Mouse (Mus musculus) brown adipose tissue, adult 24 weeks (tissue): Measurements from ENCODE around the gene Glod4. TPM values are rescaled to one million over a fixed set of nuclear protein-coding genes. Genes with fewer than 3 reads are reported as not detected.

Source experiments
- H3K27ac ChIP-seq: fragments of 200-500 bp; replicated peaks from 2 replicates; pipeline ENCODE4 v1.5.1; 2012; ENCODE audit warnings: low read depth, mild to moderate bottlenecking, low read length
- H3K4me1 ChIP-seq: fragments of 200-500 bp; 2 replicates; pipeline ENCODE4 v1.6.1; 2012; ENCODE audit warnings: low read length, mixed read lengths; ENCODE audit not compliant: control insufficient read depth, insufficient read depth, insufficient read length
- H3K4me3 ChIP-seq: fragments of 200-500 bp; 2 replicates; pipeline ENCODE4 v1.5.1; 2012; ENCODE audit warnings: low read depth, mild to moderate bottlenecking, low read length, moderate library complexity; ENCODE audit not compliant: insufficient read depth
- polyA plus RNA-seq: library from polyadenylated mRNA; stranded (reverse); fragments of >200 nt; gene quantifications from 2 replicates; pipeline ENCODE4 v1.2.4, GENCODE M21; 2012; ENCODE audit not compliant: missing spikeins, insufficient read depth, insufficient read length

The Glod4 gene
- polyA plus RNA-seq, 1 experiment = 62.0 TPM

- H3K4me3 ChIP-seq = no peak overlapping the region
- H3K27ac ChIP-seq = no peak overlapping the region
- H3K4me1 ChIP-seq = 0 out of 2 replicates have a peak, but pooled peaks cover 2% of the 10 kb centered on the region
These were observed 89.3 kb downstream of the Glod4 start for GRCm38 (mm10) chr11:76154200-76154599.

DNA sequence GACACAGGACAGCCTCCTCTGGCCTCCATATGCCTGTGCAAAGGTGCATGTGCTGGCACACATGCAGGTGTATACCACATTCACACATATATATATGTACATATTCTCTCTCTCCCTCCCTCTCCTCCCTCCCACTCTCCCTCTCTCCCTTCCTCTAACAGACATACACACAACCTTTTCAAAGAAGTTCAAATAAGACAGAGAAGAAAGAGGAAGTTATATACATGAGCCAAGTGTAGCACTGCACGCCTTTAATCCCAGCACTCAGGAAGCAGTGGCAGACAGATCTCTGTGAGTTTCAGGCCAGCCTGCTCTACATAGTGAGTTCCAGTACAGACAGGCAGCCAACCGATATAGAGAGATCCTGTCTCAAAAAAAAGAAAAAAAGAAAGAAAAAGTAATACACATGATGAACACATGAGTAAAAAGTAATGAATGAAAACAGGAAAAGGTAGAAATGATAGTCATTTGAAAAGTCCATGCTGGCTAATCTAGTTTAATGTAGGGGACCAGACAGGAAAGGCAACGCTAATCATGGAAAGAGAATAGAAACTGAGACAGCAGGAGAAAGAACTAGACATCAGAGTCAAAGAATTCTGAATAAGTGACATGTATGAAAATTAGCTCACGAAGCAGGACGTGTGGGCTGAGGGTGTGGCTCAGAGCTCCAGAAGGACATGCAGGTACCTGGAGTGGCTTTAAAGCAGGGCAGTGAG is 90.1 kb downstream of the Glod4 start:
- H3K4me3 ChIP-seq = no peak overlapping the region
- H3K27ac ChIP-seq = no peak overlapping the region
- peaks cover 2% of the 10 kb centered on the region; the same call in 1 of the 2 replicates for H3K4me1 ChIP-seq

GRCm38 (mm10) chr11:76150980-76151379 is 92.5 kb downstream of the Glod4 start:
- Histone ChIP-seq H3K27ac (peak overlapping the region; percentile 61), H3K4me3 (no peak overlapping the region), H3K4me1 (peaks cover 8% of the 10 kb centered on the region)

DNA sequence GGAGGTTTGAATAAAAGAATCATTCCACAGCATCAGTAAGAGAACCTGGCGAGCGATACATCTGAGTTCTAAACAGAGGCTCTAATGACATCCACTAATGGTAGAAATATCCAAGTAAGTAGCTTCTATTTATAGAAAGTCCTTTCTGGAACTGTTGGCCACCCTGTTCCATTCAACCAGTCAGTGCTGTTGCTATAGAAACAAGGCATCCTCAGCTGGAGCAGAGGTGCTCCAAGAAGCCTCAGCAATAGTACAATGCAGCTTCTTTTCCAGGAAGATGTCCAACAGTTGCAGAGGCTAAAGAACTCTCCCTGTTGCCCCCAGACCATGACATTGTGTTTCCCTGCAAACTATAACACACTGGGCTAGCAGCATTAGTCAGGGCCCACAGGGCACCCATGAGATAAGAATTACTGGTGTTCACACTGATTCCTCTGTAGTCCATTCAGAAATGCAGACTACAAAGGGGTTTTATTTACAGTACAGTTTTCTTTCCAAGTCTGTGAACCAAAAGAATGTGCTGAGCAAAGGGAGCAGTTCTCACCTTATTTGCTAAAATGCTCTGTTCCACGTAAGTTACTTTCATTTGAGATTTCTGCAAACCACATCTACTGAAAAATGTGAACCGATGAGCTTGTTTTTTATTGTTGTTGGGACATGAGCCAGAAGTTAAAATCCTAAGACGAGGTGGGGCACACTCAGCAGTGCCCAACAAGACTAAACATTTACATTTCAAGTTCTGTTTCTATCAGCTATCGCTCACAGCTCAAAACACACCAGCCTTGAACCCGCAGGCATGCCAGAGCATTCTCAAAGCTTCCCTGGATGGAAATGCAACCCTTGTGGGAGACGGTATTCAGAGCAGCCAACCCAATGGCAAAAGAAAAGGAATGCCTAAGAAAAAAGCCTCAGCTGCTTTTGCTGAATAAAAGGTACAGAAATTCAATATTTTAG is 95.2 kb downstream of the Glod4 start:
- H3K4me1 ChIP-seq = peaks cover 15% of the 10 kb centered on the region
- no peak overlapping the region for H3K4me3 ChIP-seq
- no peak overlapping the region; the same call in 1 of the 2 replicates for H3K27ac ChIP-seq

GRCm38 (mm10) chr11:76146187-76147010 is 97.1 kb downstream of the Glod4 start:
- 0 out of 2 replicates have a peak overlapping the region, but pooled peaks have one; percentile 28 for H3K27ac ChIP-seq
- peaks cover 15% of the 10 kb centered on the region for H3K4me1 ChIP-seq
- no peak overlapping the region for H3K4me3 ChIP-seq

- Histone ChIP-seq H3K4me1 (peaks cover 15% of the 10 kb centered on the region), H3K27ac (no peak overlapping the region), H3K4me3 (no peak overlapping the region)
These were observed 98.4 kb downstream of the Glod4 start for GRCm38 (mm10) chr11:76145169-76145568.

DNA sequence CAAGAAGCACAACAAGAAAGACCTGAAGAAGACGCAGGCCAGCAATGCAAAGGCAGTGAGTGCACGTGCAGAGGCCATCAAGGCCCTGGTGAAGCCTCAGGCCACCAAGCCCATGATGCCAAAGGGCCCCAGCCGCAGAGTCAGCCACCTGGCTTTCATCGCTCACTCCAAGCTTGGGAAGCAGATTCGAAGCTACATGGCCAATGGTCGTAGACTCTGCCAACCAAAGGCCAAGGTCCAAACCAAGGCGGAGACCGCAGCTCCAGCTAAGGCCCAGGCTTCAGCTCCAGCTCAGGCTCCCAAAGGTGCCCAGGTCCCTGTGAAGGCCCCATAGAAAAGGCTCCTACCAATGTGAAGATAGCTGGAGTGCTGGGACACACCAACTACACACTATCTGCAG is 99.1 kb downstream of the Glod4 start:
- H3K4me3 ChIP-seq = no peak overlapping the region
- no peak overlapping the region for H3K27ac ChIP-seq
- H3K4me1 ChIP-seq = peaks cover 15% of the 10 kb centered on the region

DNA sequence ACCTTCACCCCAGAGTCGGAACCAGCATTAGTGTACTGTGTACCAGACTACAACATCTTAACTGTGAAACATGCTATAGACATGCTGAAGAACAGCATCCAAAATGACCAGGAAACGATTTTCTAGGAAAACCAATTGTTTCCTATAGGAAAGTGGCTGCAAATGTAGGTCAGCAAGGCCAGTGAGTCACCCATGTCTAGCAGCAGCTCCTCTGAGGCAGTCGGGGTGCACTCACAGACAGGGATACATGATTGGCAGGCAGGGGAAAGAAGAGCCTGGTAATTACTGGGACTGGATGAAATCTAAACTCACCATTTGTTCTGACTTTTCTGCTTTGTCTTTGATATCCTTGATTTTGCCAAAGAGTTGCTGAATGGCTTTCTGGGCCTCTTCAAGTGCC is 105.5 kb downstream of the Glod4 start:
- Histone ChIP-seq H3K27ac (no peak overlapping the region), H3K4me3 (no peak overlapping the region), H3K4me1 (peaks cover 11% of the 10 kb centered on the region)

DNA sequence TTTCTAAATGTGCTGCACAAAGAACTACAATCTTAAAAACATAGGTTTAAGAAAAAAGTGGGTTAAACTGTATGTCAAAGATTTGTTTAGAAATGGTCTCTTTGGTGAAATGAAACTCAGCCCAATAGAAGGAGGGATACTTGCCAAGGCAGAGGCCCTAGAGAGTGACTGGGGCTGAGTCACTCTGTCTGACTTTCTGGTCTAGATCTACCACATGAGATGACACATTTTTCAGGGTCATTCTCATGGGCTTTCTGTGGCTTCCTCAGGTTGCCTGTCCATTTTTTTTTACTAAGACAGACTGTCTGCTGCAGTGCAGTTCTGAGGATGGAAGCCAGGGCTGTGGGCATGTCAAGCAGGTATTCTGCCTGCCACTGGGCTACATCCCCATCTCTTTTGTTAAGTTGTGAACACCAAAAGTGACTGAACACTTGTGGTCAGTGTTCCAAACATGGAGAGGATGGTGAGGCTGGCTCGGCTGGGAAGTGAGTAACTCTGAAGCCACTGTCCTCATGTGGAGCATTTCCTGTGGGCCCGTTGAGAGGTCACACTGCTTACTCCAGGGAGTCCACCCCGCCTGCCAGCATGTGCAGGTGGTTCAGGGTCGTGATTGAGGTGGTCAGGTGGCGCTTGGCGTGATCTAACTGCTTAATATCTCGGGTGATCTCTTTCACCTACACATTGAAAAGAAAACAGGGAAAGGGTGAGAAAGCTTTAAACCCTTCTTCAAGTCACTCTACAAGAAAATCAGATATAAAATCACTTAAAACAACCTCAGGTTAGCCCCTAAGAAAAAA is 107.7 kb downstream of the Glod4 start:
- H3K27ac ChIP-seq = peak overlapping the region; percentile 51
- H3K4me3 ChIP-seq = no peak overlapping the region
- peaks cover 18% of the 10 kb centered on the region for H3K4me1 ChIP-seq

- Histone ChIP-seq H3K4me3 (no peak overlapping the region), H3K27ac (peak overlapping the region; percentile 93), H3K4me1 (peaks cover 19% of the 10 kb centered on the region)
These were observed 112.7 kb downstream of the Glod4 start for GRCm38 (mm10) chr11:76130859-76131258.

- peaks cover 26% of the 10 kb centered on the region for H3K4me1 ChIP-seq
- H3K27ac ChIP-seq = no peak overlapping the region
- H3K4me3 ChIP-seq = no peak overlapping the region
These were observed 118.1 kb downstream of the Glod4 start for GRCm38 (mm10) chr11:76125386-76125785.

DNA sequence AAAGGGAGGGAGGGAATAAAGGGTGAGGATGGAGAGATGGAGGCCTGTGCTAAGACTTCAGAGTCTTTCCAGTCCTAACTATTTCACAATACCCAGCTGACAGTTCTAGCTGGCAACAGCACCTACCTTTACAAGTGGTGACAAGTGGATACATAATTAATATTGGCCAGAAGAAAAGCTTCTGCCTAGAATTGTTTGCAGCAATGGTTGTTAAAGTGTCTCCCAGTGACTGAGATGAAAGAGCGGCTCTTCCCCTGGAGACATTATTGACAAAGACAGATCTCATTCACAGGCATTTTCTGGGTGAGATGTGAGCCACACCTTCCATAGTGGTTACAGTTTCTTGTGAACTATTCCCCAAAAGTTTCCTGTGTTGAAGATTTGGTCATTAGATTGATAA is 120.0 kb downstream of the Glod4 start:
- H3K27ac ChIP-seq = no peak overlapping the region
- peaks cover 29% of the 10 kb centered on the region for H3K4me1 ChIP-seq
- no peak overlapping the region for H3K4me3 ChIP-seq

DNA sequence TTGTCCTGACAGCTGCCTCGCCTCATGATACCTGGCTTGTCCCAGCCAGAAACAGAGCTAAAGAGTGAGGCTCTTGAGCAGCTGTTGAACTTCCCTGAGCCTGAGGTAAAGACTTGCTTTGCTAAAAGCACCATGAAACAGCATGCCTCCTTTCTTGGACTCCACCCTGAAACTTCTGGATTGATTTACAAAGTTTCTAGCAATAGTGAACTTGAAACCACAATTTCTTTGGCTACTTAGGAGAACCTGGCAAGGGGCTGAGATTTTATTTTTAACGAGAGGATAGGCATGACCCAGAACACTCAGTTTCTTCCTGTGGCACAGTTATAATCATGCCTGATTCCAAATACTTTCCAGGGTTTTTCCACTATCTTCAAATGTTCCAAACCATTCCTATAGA is 121.0 kb downstream of the Glod4 start:
- H3K4me1 ChIP-seq = peaks cover 33% of the 10 kb centered on the region

GRCm38 (mm10) chr11:76121086-76121485 is 122.4 kb downstream of the Glod4 start:
- Histone ChIP-seq H3K27ac (peak overlapping the region; percentile 31; the same call in 1 of the 2 replicates), H3K4me3 (no peak overlapping the region), H3K4me1 (peaks cover 33% of the 10 kb centered on the region)

More for the DNA sequence above, 121.0 kb downstream of the Glod4 start:
- peak overlapping the region; percentile 17; the same call in 1 of the 2 replicates for H3K27ac ChIP-seq
- no peak overlapping the region for H3K4me3 ChIP-seq
